Mouse (Mus musculus) embryonic fibroblast, embryonic 13.5 days (primary cell): ENCODE measurements at regions not wholly inside any gene's neighbourhood (a gene's known extent, or its start where the extent isn't known, plus 50 kb on each side); places are given as distances from the start of the nearest gene placed in this dataset.

Source experiments
- H3K27ac ChIP-seq: 2 replicates; pipeline ENCODE4 v1.5.1; 2012; ENCODE audit warnings: low read length, control low read depth, inconsistent platforms; ENCODE audit not compliant: insufficient read depth
- H3K4me1 ChIP-seq: 2 replicates; pipeline ENCODE4 v1.6.1; 2011; ENCODE audit warnings: low read length; ENCODE audit not compliant: control insufficient read depth, insufficient read depth
- H3K4me3 ChIP-seq: 2 replicates; pipeline ENCODE4 v1.5.1; 2011; ENCODE audit warnings: mild to moderate bottlenecking, control low read depth, low read length; ENCODE audit not compliant: insufficient read depth
- CTCF ChIP-seq: IDR thresholded peaks from 2 replicates; pipeline ENCODE4 v1.5.1; 2011; ENCODE audit warnings: mild to moderate bottlenecking, control low read depth, low read length, moderate library complexity, borderline replicate concordance; ENCODE audit not compliant: insufficient read depth
- POLR2A ChIP-seq: IDR thresholded peaks from 2 replicates; pipeline ENCODE4 v1.6.1; 2011; ENCODE audit warnings: low read depth, mild to moderate bottlenecking, control low read depth, low read length, moderate library complexity

- no peak for TF ChIP-seq POLR2A
- TF ChIP-seq CTCF: no peak
These were observed 153.1 kb upstream of the Csf3r start for GRCm38 (mm10) chr4:125871211-125871610.

GRCm38 (mm10) chr4:125880028-125880427, 144.3 kb upstream of the Csf3r start:
- Histone ChIP-seq H3K4me1 (no peaks in the 10 kb centered on the region), H3K4me3 (no peak overlapping the region), H3K27ac (no peak overlapping the region)
- TF ChIP-seq POLR2A (no peak), CTCF (no peak)

More at GRCm38 (mm10) chr4:125871211-125871610, 153.1 kb upstream of the Csf3r start:
- Histone ChIP-seq H3K4me3 (no peak overlapping the region), H3K4me1 (no peaks in the 10 kb centered on the region), H3K27ac (no peak overlapping the region)

GRCm38 (mm10) chr4:125882531-125882930, 141.8 kb upstream of the Csf3r start:
- TF ChIP-seq CTCF (no peak), POLR2A (no peak)
- Histone ChIP-seq H3K27ac (no peak overlapping the region), H3K4me1 (no peaks in the 10 kb centered on the region), H3K4me3 (no peak overlapping the region)

GRCm38 (mm10) chr4:125890510-125890909, 133.8 kb upstream of the Csf3r start:
- H3K4me1 ChIP-seq: no peaks in the 10 kb centered on the region
- H3K4me3 ChIP-seq: no peak overlapping the region
- TF ChIP-seq CTCF (no peak), POLR2A (no peak)
- H3K27ac ChIP-seq: no peak overlapping the region

- Histone ChIP-seq H3K4me1 (no peaks in the 10 kb centered on the region), H3K4me3 (no peak overlapping the region), H3K27ac (no peak overlapping the region)
- TF ChIP-seq POLR2A (no peak), CTCF (no peak)
These were observed 131.2 kb upstream of the Csf3r start for GRCm38 (mm10) chr4:125893139-125893538.

- no peak for TF ChIP-seq POLR2A
- no peak for TF ChIP-seq CTCF
- H3K27ac ChIP-seq: no peak overlapping the region
These were observed 126.6 kb upstream of the Csf3r start for GRCm38 (mm10) chr4:125897707-125898106.

GRCm38 (mm10) chr4:125898631-125899348, 125.6 kb upstream of the Csf3r start:
- TF ChIP-seq CTCF: no peak
- no peak for TF ChIP-seq POLR2A
- Histone ChIP-seq H3K4me1 (no peaks in the 10 kb centered on the region), H3K27ac (no peak overlapping the region), H3K4me3 (no peak overlapping the region)

More at GRCm38 (mm10) chr4:125897707-125898106, 126.6 kb upstream of the Csf3r start:
- no peaks in the 10 kb centered on the region for H3K4me1 ChIP-seq
- H3K4me3 ChIP-seq: no peak overlapping the region

- H3K4me3 ChIP-seq: no peak overlapping the region
- no peaks in the 10 kb centered on the region for H3K4me1 ChIP-seq
- H3K27ac ChIP-seq: no peak overlapping the region
- no peak for TF ChIP-seq CTCF
- TF ChIP-seq POLR2A: no peak
These were observed 122.6 kb upstream of the Csf3r start for GRCm38 (mm10) chr4:125901546-125902276.

- Histone ChIP-seq H3K4me3 (no peak overlapping the region), H3K27ac (no peak overlapping the region), H3K4me1 (no peaks in the 10 kb centered on the region)
- TF ChIP-seq POLR2A (no peak), CTCF (no peak)
These were observed 118.1 kb upstream of the Csf3r start for GRCm38 (mm10) chr4:125906296-125906695.

- Histone ChIP-seq H3K4me1 (no peaks in the 10 kb centered on the region), H3K27ac (no peak overlapping the region), H3K4me3 (no peak overlapping the region)
- TF ChIP-seq CTCF: no peak
- no peak for TF ChIP-seq POLR2A
These were observed 115.4 kb upstream of the Csf3r start for GRCm38 (mm10) chr4:125908901-125909300.
